Mouse (Mus musculus) C2C12 (cell line): Measurements from ENCODE around the gene Wee1.
"Not testable (repeated sequence)": the region's sequence is repeated elsewhere in the genome, so short reads cannot be mapped to it uniquely, and the experiment has no call there.

Experiments used
- CTCF ChIP-seq: IDR thresholded peaks from one replicate; pipeline ENCODE4 v1.5.1; 2011; ENCODE audit not compliant: control insufficient read depth, insufficient read depth, insufficient read length
- MAX ChIP-seq: IDR thresholded peaks from one replicate; pipeline ENCODE4 v1.6.1; 2011; ENCODE audit warnings: mild to moderate bottlenecking, control low read depth
- MYOG ChIP-seq: IDR thresholded peaks from one replicate; pipeline ENCODE4 v1.6.1; 2011; ENCODE audit not compliant: control insufficient read depth, insufficient read length; ENCODE audit errors: extremely low read depth
- USF1 ChIP-seq: IDR thresholded peaks from one replicate; pipeline ENCODE4 v1.6.1; 2011; ENCODE audit warnings: low read depth, mild to moderate bottlenecking, control low read depth, moderate library complexity

GRCm38 (mm10) chr7:110160109-110160508, 38.3 kb downstream of the Wee1 start:
- not testable (repeated sequence) for TF ChIP-seq MYOG, USF1, CTCF, MAX
